Mouse (Mus musculus) hindbrain, embryonic 13.5 days (tissue): ENCODE measurements around the gene Rnf223. TPM values are rescaled to one million over a fixed set of nuclear protein-coding genes. Genes with fewer than 3 reads are reported as not detected.

Source experiments
- ATAC-seq: fragments of 200-750 bp; cut with Nextera tagmentation; 2 replicates; pipeline ENCODE4 v1.8.0; 2017; ENCODE audit warnings: moderate TSS enrichment; ENCODE audit not compliant: low FRiP score
- H3K27ac ChIP-seq: fragments of 300-500 bp; sonication (generic); 2 replicates; pipeline ENCODE4 v1.5.1; 2015; ENCODE audit warnings: inconsistent platforms, mild to moderate bottlenecking, moderate library complexity
- H3K27me3 ChIP-seq: fragments of 300-500 bp; sonication (generic); 2 replicates; pipeline ENCODE4 v1.6.1; 2015; ENCODE audit warnings: mild to moderate bottlenecking, inconsistent platforms
- H3K36me3 ChIP-seq: fragments of 300-500 bp; sonication (generic); 2 replicates; pipeline ENCODE4 v1.6.1; 2015; ENCODE audit warnings: mild to moderate bottlenecking, inconsistent platforms
- H3K4me1 ChIP-seq: fragments of 300-500 bp; sonication (generic); replicated peaks from 2 replicates; pipeline ENCODE4 v1.6.1; 2015; ENCODE audit warnings: inconsistent platforms
- H3K4me2 ChIP-seq: fragments of 300-500 bp; sonication (generic); 2 replicates; pipeline ENCODE4 v1.6.1; 2015; ENCODE audit warnings: inconsistent platforms, mild to moderate bottlenecking, moderate library complexity
- H3K4me3 ChIP-seq: fragments of 300-500 bp; sonication (generic); 2 replicates; pipeline ENCODE4 v1.5.1; 2015; ENCODE audit warnings: mild to moderate bottlenecking, inconsistent platforms
- H3K9ac ChIP-seq: fragments of 300-500 bp; sonication (generic); 2 replicates; pipeline ENCODE4 v1.6.1; 2015; ENCODE audit warnings: mild to moderate bottlenecking, inconsistent platforms
- H3K9me3 ChIP-seq: fragments of 300-500 bp; sonication (generic); 2 replicates; pipeline ENCODE4 v1.6.1; 2016; ENCODE audit warnings: inconsistent platforms
- WGBS: fragments of 180-500 bp; shearing (Covaris S2); methylation state at CpG from one replicate; pipeline ENCODE4 v1.1.7; 2015; 5-methylcytosine and 5-hydroxymethylcytosine counted together
- polyA plus RNA-seq: library from polyadenylated mRNA; unstranded; fragments of >200 nt; fragmentation: Nextera tagmentation; extraction: Ambion mirVana; gene quantifications from 2 replicates; pipeline ENCODE4 v1.2.1, GENCODE M21; 2015

Gene Rnf223
- 0.53 and 0.66 TPM in 2 replicates for polyA plus RNA-seq

DNA sequence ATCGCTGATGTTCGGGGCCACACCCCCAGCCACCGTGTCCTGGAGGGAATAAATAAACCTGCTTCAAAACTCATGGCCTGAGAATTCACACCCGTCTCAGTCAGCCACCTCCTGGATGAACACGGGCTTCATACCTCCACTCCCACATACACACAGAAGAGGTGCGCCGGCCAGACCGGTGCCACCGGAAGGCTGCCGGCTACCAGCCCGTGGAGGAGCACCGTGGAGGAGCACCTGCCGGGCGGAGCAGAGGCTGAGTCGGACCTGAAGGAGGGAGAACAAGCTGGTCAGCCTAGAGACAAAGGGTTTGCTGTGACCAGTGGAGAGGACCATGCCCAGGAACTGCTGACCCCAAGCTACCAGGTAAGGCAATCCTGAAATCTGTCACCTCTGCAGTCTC, at the start of gene Rnf223:
Gene Rnf223, plus strand, starts transcription at position 78 of the 400 bp plus-strand sequence.
- Histone ChIP-seq H3K27me3 (no peaks in the 10 kb centered on the region), H3K4me3 (no peak within 1 kb of the TSS), H3K4me1 (peaks cover 4% of the 10 kb centered on the region; the same call in 1 of the 2 replicates), H3K9ac (no peak within 1 kb of the TSS), H3K4me2 (no peak within 1 kb of the TSS), H3K9me3 (no peaks in the 10 kb centered on the region), H3K36me3 (peaks cover 22% of the 10 kb centered on the region), H3K27ac (no peak within 1 kb of the TSS)
- WGBS = 88% methylated on average over 15 of the region's 15 CpGs
- no peak for ATAC-seq

DNA sequence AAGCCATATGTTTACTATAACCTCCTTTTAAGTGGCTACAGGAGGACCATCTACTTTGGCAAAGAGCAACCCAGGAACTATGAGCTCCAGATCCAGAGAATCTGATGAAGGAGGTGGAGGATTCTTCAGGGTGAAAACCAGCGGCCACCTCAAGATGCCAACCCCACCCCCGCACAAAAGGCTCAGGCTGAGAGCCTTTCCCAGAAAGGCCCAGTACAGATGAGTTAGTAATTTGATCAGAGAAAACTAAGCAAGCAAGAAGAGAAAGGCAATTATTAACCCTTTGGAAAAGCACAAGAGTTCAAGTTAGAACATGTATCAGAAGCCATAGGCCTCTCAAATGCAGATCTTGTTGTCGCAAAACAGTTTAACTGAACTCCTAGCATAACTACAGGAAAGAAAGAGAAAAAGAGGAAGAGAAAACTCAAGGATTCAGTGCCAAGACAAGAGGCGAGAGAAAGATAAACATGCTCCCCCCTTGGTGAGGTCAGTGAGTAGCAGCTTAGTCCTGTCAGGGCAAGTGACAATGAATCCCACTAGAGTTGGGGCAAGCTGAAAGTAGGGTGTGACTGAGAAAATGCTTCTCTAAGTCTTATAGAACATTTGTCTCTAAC, 47.6 kb upstream of the Rnf223 start:
- 59% methylated on average over 4 of the region's 4 CpGs for WGBS
- H3K9ac ChIP-seq = no peak overlapping the region
- H3K27me3 ChIP-seq = peaks cover 16% of the 10 kb centered on the region
- no peak overlapping the region for H3K27ac ChIP-seq
- H3K9me3 ChIP-seq = no peaks in the 10 kb centered on the region
- no peaks in the 10 kb centered on the region for H3K36me3 ChIP-seq
- H3K4me3 ChIP-seq = no peak overlapping the region
- H3K4me2 ChIP-seq = no peak overlapping the region
- ATAC-seq = no peak
- peaks cover 6% of the 10 kb centered on the region for H3K4me1 ChIP-seq

DNA sequence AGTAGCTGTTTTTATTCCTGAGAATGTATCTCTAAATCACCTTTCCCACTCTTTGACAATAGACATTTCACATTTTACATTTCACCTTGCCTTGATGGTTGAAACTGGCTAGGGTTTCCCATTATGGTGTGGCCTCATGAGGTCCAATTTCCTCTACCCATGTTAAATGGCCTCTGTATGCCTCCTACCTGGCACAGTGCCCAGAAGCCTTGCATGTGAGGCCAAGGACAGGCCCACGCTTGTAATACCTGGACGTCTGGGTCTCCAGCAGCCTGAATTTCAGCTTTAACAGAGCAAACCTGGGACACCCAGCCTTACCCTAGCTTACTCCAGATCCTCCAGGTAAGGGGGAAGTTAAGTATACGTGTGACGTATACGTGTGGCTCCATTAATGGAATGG, 47.0 kb upstream of the Rnf223 start:
- H3K4me2 ChIP-seq = no peak overlapping the region
- H3K27me3 ChIP-seq = peaks cover 10% of the 10 kb centered on the region
- 76% methylated on average over 5 of the region's 5 CpGs for WGBS
- H3K27ac ChIP-seq = no peak overlapping the region
- ATAC-seq = no peak
- H3K4me1 ChIP-seq = no peaks in the 10 kb centered on the region; the same call in 1 of the 2 replicates
- no peaks in the 10 kb centered on the region for H3K9me3 ChIP-seq
- no peak overlapping the region for H3K4me3 ChIP-seq
- H3K9ac ChIP-seq = no peak overlapping the region
- H3K36me3 ChIP-seq = no peaks in the 10 kb centered on the region

DNA sequence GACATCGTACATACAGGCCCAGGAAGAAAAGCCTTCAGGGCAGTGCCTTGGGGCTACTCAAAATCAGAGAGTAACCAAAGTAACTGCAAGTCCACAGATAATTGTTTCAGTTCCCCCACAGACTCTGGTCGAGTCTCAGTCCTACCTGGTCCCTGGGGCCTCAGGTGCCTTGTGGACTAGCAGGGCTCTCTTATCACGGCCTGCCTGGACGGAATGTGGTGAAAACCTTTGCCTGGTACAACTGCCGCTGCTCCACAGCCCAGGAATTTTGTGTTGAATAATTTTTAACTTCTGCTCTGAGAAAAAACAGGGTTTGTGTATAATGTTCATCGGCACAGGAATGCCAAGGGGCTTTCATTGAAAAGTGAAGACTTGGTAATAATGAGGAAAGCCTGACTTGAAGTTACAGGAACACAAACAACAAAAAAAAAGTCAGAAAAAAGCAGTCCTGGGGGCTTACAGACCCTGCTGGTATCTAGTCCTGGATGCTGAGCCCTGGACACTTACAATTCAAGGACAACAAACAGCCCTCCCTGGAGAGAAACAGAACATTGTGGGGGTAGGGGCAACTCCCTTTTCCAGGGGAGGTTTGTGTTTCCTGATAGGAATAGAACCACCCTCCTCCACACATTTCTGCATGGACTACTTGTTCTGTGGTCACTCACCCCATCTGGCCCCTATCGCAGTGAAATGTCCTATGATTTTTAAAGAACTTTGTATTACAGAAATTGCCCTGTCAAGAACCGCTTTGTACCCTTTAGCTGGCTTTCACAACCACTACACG, 46.0 kb upstream of the Rnf223 start:
- 81% methylated on average over 9 of the region's 9 CpGs for WGBS
- no peaks in the 10 kb centered on the region for H3K9me3 ChIP-seq
- H3K4me2 ChIP-seq = no peak overlapping the region
- no peak overlapping the region for H3K4me3 ChIP-seq
- no peak overlapping the region for H3K27ac ChIP-seq
- H3K4me1 ChIP-seq = no peaks in the 10 kb centered on the region
- no peaks in the 10 kb centered on the region for H3K36me3 ChIP-seq
- ATAC-seq = no peak
- H3K27me3 ChIP-seq = peaks cover 5% of the 10 kb centered on the region; the same call in 1 of the 2 replicates
- no peak overlapping the region for H3K9ac ChIP-seq

DNA sequence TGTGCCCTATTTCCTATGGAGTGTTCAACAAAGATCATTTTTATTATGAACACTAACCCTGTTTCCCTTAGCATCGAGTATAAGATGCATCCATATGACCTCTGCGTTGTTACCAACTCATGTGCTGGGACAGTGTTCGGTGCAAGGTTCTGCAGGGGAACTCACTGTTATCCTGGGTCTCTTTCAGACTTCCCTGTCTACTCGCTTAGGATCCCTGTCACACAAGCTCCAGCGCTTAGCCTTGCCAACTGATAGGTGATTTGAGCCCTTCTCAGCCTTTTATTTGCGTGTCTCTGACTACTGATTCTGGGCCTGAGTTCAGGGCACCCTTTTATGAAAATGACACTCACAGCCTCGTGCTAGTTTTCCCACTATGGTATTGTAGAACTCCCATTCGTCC, 45.1 kb upstream of the Rnf223 start:
- no peak overlapping the region for H3K4me3 ChIP-seq
- H3K27me3 ChIP-seq = peaks cover 5% of the 10 kb centered on the region; the same call in 1 of the 2 replicates
- no peak for ATAC-seq
- no peak overlapping the region for H3K9ac ChIP-seq
- 85% methylated on average over 8 of the region's 8 CpGs for WGBS
- H3K4me1 ChIP-seq = no peaks in the 10 kb centered on the region
- no peaks in the 10 kb centered on the region for H3K36me3 ChIP-seq
- no peaks in the 10 kb centered on the region for H3K9me3 ChIP-seq
- H3K4me2 ChIP-seq = no peak overlapping the region
- H3K27ac ChIP-seq = no peak overlapping the region

DNA sequence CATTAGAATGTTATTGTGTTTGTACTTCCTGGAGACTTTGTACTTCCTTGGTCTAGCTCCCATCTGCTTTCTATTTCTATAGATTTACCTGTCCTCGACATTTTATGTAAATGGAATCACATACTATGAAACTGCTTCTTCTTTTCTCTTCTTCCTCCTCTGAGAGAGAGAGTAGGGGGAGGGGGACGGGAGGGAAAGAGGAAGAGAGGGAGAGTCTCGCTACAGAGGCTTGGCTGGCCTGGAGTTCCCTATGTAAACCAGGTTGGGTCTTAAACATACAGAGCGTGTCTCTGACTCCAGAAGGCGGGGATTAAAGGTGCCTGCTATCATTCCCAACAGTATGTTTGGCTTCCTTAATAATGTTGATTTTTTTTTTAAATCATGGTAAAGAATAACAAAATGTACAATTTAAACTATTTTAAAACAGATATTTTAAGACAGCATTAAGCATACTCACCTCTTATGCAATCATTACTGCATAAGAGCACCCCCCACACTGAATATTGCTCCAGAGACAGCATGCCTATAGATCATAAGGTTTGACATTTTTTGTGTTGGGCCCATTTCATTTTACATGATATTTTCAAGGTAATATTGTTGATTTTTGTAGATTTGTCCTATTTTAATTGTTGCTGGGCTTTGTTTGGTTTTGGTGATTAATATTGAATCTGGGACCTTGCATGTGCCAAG, 42.8 kb upstream of the Rnf223 start:
- Histone ChIP-seq H3K27me3 (no peaks in the 10 kb centered on the region), H3K9ac (no peak overlapping the region), H3K4me3 (no peak overlapping the region), H3K4me1 (no peaks in the 10 kb centered on the region), H3K36me3 (no peaks in the 10 kb centered on the region), H3K27ac (no peak overlapping the region), H3K9me3 (no peaks in the 10 kb centered on the region), H3K4me2 (no peak overlapping the region)
- ATAC-seq = no peak
- 44% methylated on average over 5 of the region's 5 CpGs for WGBS

DNA sequence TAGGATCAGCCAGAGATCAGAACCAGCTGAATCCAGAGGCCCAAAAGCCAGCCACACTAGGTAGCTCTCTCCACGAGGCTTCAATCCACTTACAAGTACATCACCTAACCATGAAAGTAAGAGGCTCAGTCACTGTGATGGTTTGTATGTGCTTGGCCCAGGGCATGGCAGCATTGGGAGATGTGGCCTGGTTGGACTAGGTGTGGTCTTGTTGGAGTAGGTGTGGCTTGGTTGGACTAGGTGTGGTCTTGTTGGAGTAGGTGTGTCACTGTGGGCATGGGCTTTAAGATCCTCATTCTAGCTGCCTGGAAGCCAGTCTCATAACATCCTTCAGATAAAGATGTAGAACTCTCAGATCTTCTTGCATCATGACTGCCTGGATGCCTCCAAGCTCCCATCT, 39.1 kb upstream of the Rnf223 start:
- Histone ChIP-seq H3K9ac (no peak overlapping the region), H3K27ac (no peak overlapping the region), H3K4me2 (no peak overlapping the region), H3K36me3 (no peaks in the 10 kb centered on the region), H3K4me1 (no peaks in the 10 kb centered on the region), H3K27me3 (no peaks in the 10 kb centered on the region), H3K9me3 (no peaks in the 10 kb centered on the region), H3K4me3 (no peak overlapping the region)
- 64% methylated on average over 1 of the region's 1 CpGs for WGBS
- no peak for ATAC-seq

DNA sequence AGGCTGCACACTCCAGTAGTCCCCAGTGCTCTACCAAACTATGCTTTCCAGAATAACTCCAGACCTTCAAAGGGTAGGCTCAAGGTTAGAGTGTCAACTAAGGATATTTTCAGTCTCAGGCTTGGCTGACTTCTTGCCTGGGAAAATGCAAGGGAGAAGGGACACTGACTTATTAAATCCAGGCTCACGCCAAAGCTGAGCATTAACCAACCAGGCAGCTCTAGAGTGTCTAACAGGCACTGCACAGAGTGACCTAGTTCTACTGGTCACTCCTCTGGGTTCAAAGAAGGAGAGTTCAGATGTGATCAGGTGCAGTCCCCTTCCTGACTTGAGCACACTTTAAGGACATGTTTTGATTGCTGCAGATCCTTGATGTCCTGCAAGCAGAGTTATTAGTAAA, 37.5 kb upstream of the Rnf223 start:
- Histone ChIP-seq H3K9ac (no peak overlapping the region), H3K4me3 (no peak overlapping the region), H3K9me3 (no peaks in the 10 kb centered on the region), H3K4me2 (no peak overlapping the region), H3K27ac (no peak overlapping the region), H3K27me3 (no peaks in the 10 kb centered on the region), H3K4me1 (no peaks in the 10 kb centered on the region), H3K36me3 (no peaks in the 10 kb centered on the region)
- 86% methylated on average over 1 of the region's 1 CpGs for WGBS
- ATAC-seq = no peak

DNA sequence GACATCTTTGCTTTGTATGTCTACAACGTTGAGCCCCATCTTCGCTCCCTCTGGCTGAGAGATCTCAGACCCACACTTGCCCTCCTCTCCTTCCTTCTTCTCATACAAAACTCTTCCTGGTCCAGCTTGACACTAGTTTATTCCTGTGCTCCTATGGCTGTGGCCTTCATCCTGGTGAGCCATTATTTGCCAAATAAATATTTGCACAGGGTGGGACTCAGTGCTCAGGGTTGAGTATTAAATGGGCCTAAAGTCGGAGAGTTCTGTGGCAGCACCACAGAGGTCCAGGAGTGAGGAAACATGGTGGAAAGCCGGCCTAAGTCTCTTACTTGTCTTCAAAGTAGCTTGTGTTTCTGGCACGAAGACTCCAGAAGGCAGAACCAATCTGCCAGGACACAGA, 36.6 kb upstream of the Rnf223 start:
- Histone ChIP-seq H3K4me1 (no peaks in the 10 kb centered on the region), H3K36me3 (no peaks in the 10 kb centered on the region), H3K9me3 (no peaks in the 10 kb centered on the region), H3K4me3 (no peak overlapping the region), H3K27ac (no peak overlapping the region), H3K9ac (no peak overlapping the region), H3K4me2 (no peak overlapping the region), H3K27me3 (no peaks in the 10 kb centered on the region)
- 85% methylated on average over 5 of the region's 5 CpGs for WGBS
- ATAC-seq = no peak

DNA sequence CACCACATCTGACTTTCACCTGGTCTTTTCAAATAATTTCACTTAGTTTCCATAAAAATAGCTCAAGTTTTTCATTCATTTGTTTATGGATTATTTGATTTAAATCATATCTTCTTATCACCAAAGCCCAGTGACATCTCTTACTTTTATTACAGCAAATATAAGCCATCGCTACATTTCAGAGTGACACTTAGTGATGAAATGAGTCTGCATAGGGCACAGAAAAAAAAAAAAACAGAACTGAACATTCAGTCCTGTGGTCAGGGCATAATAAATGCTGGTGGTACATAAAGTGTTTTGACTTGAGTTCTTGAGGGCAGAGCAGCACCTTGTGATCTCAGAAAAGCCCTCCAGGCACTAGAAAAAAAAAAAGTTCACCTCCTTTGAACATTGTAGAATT, 34.1 kb upstream of the Rnf223 start:
- WGBS = 96% methylated on average over 1 of the region's 1 CpGs
- H3K27ac ChIP-seq = no peak overlapping the region
- no peaks in the 10 kb centered on the region for H3K36me3 ChIP-seq
- H3K4me2 ChIP-seq = no peak overlapping the region
- H3K9ac ChIP-seq = no peak overlapping the region
- H3K27me3 ChIP-seq = no peaks in the 10 kb centered on the region
- ATAC-seq = no peak
- H3K9me3 ChIP-seq = no peaks in the 10 kb centered on the region
- no peaks in the 10 kb centered on the region for H3K4me1 ChIP-seq
- H3K4me3 ChIP-seq = no peak overlapping the region

DNA sequence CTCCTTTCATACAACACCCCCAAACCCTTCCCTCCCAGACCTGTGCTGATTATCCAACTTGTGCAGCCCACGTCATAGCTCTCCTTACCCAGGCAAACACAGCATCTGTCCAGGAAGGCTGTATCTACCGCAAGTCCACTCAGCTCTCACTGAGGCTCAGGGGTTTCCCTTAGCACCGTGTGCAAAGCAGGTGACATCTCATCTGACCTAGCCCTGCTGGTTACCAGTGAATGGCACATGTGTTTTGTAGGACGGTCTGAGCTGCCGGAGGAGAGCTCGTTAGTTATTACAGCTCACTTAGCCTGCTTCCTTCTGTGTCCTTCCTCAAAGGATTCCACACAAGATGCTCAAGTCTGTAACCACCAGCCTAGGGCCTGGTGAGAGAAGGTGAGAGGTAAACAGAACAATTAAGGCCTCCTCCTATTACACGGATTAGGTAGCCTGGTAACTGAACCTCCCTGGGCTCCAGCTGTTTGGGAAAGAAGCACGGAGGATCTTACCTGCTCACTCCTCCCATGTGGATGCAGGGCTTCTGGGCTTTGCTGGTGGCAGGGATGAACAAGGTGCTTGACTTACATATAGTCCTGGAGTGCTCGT, 32.4 kb upstream of the Rnf223 start:
- Histone ChIP-seq H3K27ac (no peak overlapping the region), H3K9ac (no peak overlapping the region), H3K4me3 (no peak overlapping the region), H3K4me1 (no peaks in the 10 kb centered on the region), H3K4me2 (no peak overlapping the region), H3K9me3 (no peaks in the 10 kb centered on the region), H3K27me3 (no peaks in the 10 kb centered on the region), H3K36me3 (no peaks in the 10 kb centered on the region)
- WGBS = 72% methylated on average over 9 of the region's 9 CpGs
- no peak for ATAC-seq

DNA sequence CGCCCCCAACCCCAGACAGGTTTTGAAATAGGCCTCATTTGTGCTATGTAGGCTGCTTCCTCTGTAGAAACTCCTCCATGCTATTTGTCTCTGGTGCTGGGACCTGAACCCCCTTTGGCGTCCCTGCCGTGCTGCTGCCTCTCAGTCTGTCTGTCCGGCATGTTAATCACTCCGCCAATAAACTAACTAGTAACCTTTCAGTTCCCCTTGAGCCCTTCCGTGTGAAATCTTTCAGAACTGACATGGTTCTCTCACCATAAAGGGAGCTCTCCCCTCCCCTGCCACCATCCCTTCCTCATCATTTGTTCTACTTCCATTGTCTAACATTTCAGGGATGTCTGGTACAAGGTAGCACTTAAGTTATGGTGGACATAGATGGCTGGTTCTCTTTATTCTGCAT, 30.9 kb upstream of the Rnf223 start:
- Histone ChIP-seq H3K4me1 (no peaks in the 10 kb centered on the region), H3K9ac (no peak overlapping the region), H3K27me3 (no peaks in the 10 kb centered on the region), H3K27ac (no peak overlapping the region), H3K4me3 (no peak overlapping the region), H3K36me3 (no peaks in the 10 kb centered on the region), H3K9me3 (no peaks in the 10 kb centered on the region), H3K4me2 (no peak overlapping the region)
- WGBS = 66% methylated on average over 6 of the region's 6 CpGs
- no peak for ATAC-seq
